Mouse (Mus musculus): ENCODE data around the gene Nfkbie.

DNA sequence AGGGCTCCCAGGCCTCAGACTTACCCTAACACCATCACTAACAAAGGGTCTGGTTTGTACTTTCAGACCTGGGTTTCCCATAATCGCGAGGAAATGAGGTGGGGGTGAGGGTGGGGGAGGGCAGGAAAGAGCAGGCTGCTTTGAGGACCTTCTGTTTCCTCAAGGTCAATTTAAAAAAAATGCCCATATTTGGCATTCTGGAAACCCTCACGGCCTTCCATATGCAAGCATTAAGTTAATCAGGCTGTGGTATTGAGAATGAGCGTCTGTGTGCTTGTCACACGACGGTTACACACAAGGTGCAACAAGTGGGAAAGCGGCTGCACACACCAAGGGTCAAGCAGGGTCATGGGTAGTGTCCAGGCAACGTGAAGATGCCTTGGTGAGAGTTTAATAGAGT is 56.5 kb downstream of the Nfkbie start:
- TF ChIP-seq MAX (IDR thresholded peaks at IDR 0.05; ENCODE audit: low read length) = no peak
- no peak for TF ChIP-seq CTCF (conservative IDR thresholded peaks at IDR 0.05 in 1 of 2, IDR thresholded peaks at IDR 0.05 in 1 of 2; ENCODE audit: low read depth in 2 of 2, low read length in 2 of 2)
- TF ChIP-seq POLR2A (IDR thresholded peaks at IDR 0.05; ENCODE audit: low read depth, low read length) = no peak
- no peak for TF ChIP-seq SIN3A (IDR thresholded peaks at IDR 0.05; ENCODE audit: low read length)
- TF ChIP-seq POLR2AphosphoS2 (IDR thresholded peaks at IDR 0.05; ENCODE audit: low read depth, low read length) = no peak
- TF ChIP-seq CHD2 (IDR thresholded peaks at IDR 0.05; ENCODE audit: low read length) = no peak
- TF ChIP-seq SMC3 (IDR thresholded peaks at IDR 0.05; ENCODE audit: low read depth, low read length) = no peak
- no peak for TF ChIP-seq USF1 (IDR thresholded peaks at IDR 0.05; ENCODE audit: low read depth, low read length)
- no peak for TF ChIP-seq MAFK (IDR thresholded peaks at IDR 0.05; ENCODE audit: insufficient replicate concordance, low read length)
- TF ChIP-seq EP300 (IDR thresholded peaks at IDR 0.05; ENCODE audit: low read length) = no peak
- no peak for TF ChIP-seq IRF4 (IDR thresholded peaks at IDR 0.05; ENCODE audit: low read depth, low read length)
- TF ChIP-seq RCOR1 (conservative IDR thresholded peaks at IDR 0.05; ENCODE audit: low read depth, low read length) = no peak

All from CH12.LX (cell line).